27 mouse cellular contexts compared by ENCODE assay signal in the genomic region with DNA sequence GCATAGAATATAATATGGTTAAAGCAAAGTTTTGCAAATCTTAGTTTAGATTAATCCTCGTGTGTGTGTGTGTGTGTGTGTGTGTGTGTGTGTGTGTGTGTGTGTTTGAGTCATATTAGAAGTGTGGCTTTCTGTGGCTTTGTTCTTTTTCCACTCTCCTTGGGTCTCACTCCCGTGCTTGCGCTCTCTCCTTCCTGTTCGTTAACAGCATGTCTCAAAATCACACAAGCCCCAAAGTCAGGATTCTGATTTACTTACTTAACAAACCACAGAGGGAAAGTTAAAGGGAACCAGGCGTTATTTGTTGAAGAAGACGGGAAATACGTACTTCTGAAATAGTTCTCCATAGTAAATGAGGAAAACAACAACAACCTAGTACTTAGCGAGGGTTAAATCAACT. TPM values are rescaled to one million over a fixed set of nuclear protein-coding genes. Genes with fewer than 3 reads are reported as not detected.
A peak's percentile ranks its signal among the peaks of the same experiment; 100 is the strongest.
DNase-seq lines count a peak whose midpoint lies in the region; ATAC-seq lines count a peak whose summit lies in the region.
"Had no signal": no experiment of that assay in that cellular context is flagged by ENCODE, and none has a peak within 500 bp of the region (broad histone marks: within the 10 kb centered on the region; RNA-seq: fewer than 3 reads in every experiment).

No protein-coding gene starts in this region.

- H3K9me3 ChIP-seq in heart, embryonic 10.5 days = no peaks in the 10 kb centered on the region
- H3K9me3 ChIP-seq in hindbrain, embryonic 10.5 days = no peaks in the 10 kb centered on the region
- H3K9me3 ChIP-seq: forebrain, embryonic 10.5 days; forebrain, embryonic 13.5 days; heart, embryonic 13.5 days; hindbrain, embryonic 13.5 days had no signal

- H3K4me3 ChIP-seq in heart, embryonic 10.5 days = no peak overlapping the region
- H3K4me3 ChIP-seq in hindbrain, embryonic 10.5 days = no peak overlapping the region
- H3K4me3 ChIP-seq: forebrain, embryonic 10.5 days; forebrain, embryonic 13.5 days; heart, embryonic 13.5 days; hindbrain, embryonic 13.5 days had no signal

- peak; percentile 72 for DNase-seq in heart, adult 11 months
- DNase-seq in heart, embryonic 10.5 days (ENCODE audit: low spot score) = no peak
- DNase-seq in induced T-regulatory cell, adult 2 months (ENCODE audit: low read depth) = peak; percentile 42
- DNase-seq in hindbrain, embryonic 10.5 days (ENCODE audit: low spot score) = no peak
- no peak for DNase-seq in spleen, postnatal 4 days (ENCODE audit: low spot score in 2 of 2)
- DNase-seq in c-Kit-positive CD71-positive TER-119-positive erythroid progenitor cells, embryonic 14.5 days (ENCODE audit: low spot score) = no peak
- DNase-seq: adrenal gland, adult 8-10 months; adrenal gland, postnatal 25 days; cerebellum, adult 2 months; cerebellum, postnatal 10 days; cerebellum, postnatal 36 days; gastrocnemius, postnatal 10 days; gastrocnemius, postnatal 36 days; heart, adult 18-20 months; heart, postnatal 14 days; heart, postnatal 4 days; kidney, adult 18-20 months had no signal

- peaks cover 15% of the 10 kb centered on the region; the same call in 1 of the 2 replicates for H3K36me3 ChIP-seq in heart, embryonic 10.5 days
- peaks cover 39% of the 10 kb centered on the region for H3K36me3 ChIP-seq in hindbrain, embryonic 10.5 days

- no peak overlapping the region for H3K27ac ChIP-seq in heart, embryonic 10.5 days
- H3K27ac ChIP-seq in hindbrain, embryonic 10.5 days = no peak overlapping the region
- H3K27ac ChIP-seq: forebrain, embryonic 10.5 days; forebrain, embryonic 13.5 days; heart, embryonic 13.5 days; hindbrain, embryonic 13.5 days had no signal

- no peaks in the 10 kb centered on the region for H3K4me1 ChIP-seq in heart, embryonic 10.5 days
- H3K4me1 ChIP-seq in hindbrain, embryonic 10.5 days (replicated peaks) = no peaks in the 10 kb centered on the region
- H3K4me1 ChIP-seq: forebrain, embryonic 10.5 days; forebrain, embryonic 13.5 days; hindbrain, embryonic 13.5 days had no signal

- H3K27me3 ChIP-seq in heart, embryonic 10.5 days (ENCODE audit: insufficient read depth, poor library complexity, severe bottlenecking) = no peaks in the 10 kb centered on the region
- no peaks in the 10 kb centered on the region for H3K27me3 ChIP-seq in hindbrain, embryonic 10.5 days (ENCODE audit: insufficient read depth, poor library complexity, severe bottlenecking)
- H3K27me3 ChIP-seq: forebrain, embryonic 13.5 days; heart, embryonic 13.5 days; hindbrain, embryonic 13.5 days had no signal

- 92% methylated on average over 8 of the region's 8 CpGs for WGBS in heart, embryonic 10.5 days
- WGBS in hindbrain, embryonic 10.5 days = 92% methylated on average over 8 of the region's 8 CpGs

- ATAC-seq in common myeloid progenitor, adult 5-6 weeks (replicated peaks; ENCODE audit: low read depth, poor library complexity, severe bottlenecking) = peak; percentile 40; the same call in 1 of the 2 replicates
- ATAC-seq: activated CD4-positive, CD25-positive, alpha-beta regulatory T cell, adult 4 months; forebrain, embryonic 13.5 days; forebrain, embryonic 16.5 days; hindbrain, embryonic 16.5 days; inflammation-experienced regulatory T-cells, adult 6 months; intestine, embryonic 16.5 days had no signal

RNA-seq across cellular contexts. Expression of a gene that starts 26.3 kb away (rescaled TPM):
- 2.7 and 3.1 TPM in 2 replicates for polyA plus RNA-seq in heart, embryonic 10.5 days (2016; fragmentation: Nextera tagmentation; extraction: Ambion mirVana)
- 19.9 and 23.1 TPM in 2 replicates for total RNA-seq in common myeloid progenitor, adult 5-6 weeks (2017)
- 2.8 and 4.3 TPM in 2 replicates for polyA plus RNA-seq in hindbrain, embryonic 10.5 days (2016; fragmentation: Nextera tagmentation; extraction: Ambion mirVana)

RNA-seq across cellular contexts. Expression of a gene that starts 26.5 kb away (rescaled TPM):
- 56.7 and 61.8 TPM in 2 replicates for polyA plus RNA-seq in heart, embryonic 10.5 days (2016; fragmentation: Nextera tagmentation; extraction: Ambion mirVana)
- total RNA-seq in common myeloid progenitor, adult 5-6 weeks (2017) = 92.7 and 112 TPM in 2 replicates
- 62.1 and 74.8 TPM in 2 replicates for polyA plus RNA-seq in hindbrain, embryonic 10.5 days (2016; fragmentation: Nextera tagmentation; extraction: Ambion mirVana)

Comparison
In these comparisons a context has a peak if more than half of its experiments do, and no peak if none do; other contexts are left out.
1. DNase-seq: peak in heart, adult 11 months (single experiment) and induced T-regulatory cell, adult 2 months (single experiment); none in heart, embryonic 10.5 days (single experiment), hindbrain, embryonic 10.5 days (single experiment), spleen, postnatal 4 days (0 of 2) and c-Kit-positive CD71-positive TER-119-positive erythroid progenitor cells, embryonic 14.5 days (single experiment).